Mouse (Mus musculus) lung, embryonic 14.5 days (tissue): ENCODE measurements at regions not wholly inside any gene's neighbourhood (a gene's known extent, or its start where the extent isn't known, plus 50 kb on each side); places are given as distances from the start of the nearest gene placed in this dataset.

Source experiments
- ATAC-seq: fragments of 200-750 bp; cut with Nextera tagmentation; 2 replicates; pipeline ENCODE4 v1.8.0; 2017; ENCODE audit warnings: mild to moderate bottlenecking, moderate TSS enrichment, moderate library complexity; ENCODE audit not compliant: insufficient read depth
- DNase-seq: peaks from one replicate; pipeline ENCODE4 v3.0.0-alpha.2; 2015
- H3K27ac ChIP-seq: fragments of 300-500 bp; sonication (generic); 2 replicates; pipeline ENCODE4 v1.5.1; 2014; ENCODE audit warnings: low read depth, mild to moderate bottlenecking, moderate library complexity
- H3K27me3 ChIP-seq: fragments of 300-500 bp; sonication (generic); 2 replicates; pipeline ENCODE4 v1.6.1; 2014; ENCODE audit warnings: low read length, control low read depth; ENCODE audit not compliant: insufficient read depth
- H3K36me3 ChIP-seq: fragments of 300-500 bp; sonication (generic); 2 replicates; pipeline ENCODE4 v1.6.1; 2014; ENCODE audit warnings: control low read depth; ENCODE audit not compliant: insufficient read depth
- H3K4me1 ChIP-seq: fragments of 300-500 bp; sonication (generic); 2 replicates; pipeline ENCODE4 v1.6.1; 2014; ENCODE audit warnings: antibody characterized with exemption, control low read depth; ENCODE audit not compliant: insufficient read depth
- H3K4me2 ChIP-seq: fragments of 300-500 bp; sonication (generic); 2 replicates; pipeline ENCODE4 v1.6.1; 2014; ENCODE audit warnings: mild to moderate bottlenecking
- H3K4me3 ChIP-seq: fragments of 300-500 bp; sonication (generic); 2 replicates; pipeline ENCODE4 v1.5.1; 2014; ENCODE audit warnings: low read depth, low read length
- H3K9ac ChIP-seq: fragments of 300-500 bp; sonication (generic); 2 replicates; pipeline ENCODE4 v1.6.1; 2014
- H3K9me3 ChIP-seq: fragments of 300-500 bp; sonication (generic); 2 replicates; pipeline ENCODE4 v1.6.1; 2016; ENCODE audit warnings: low read depth, low read length, control low read depth
- CTCF ChIP-seq: IDR thresholded peaks from 2 replicates; pipeline ENCODE4 v1.5.1; 2016; ENCODE audit warnings: antibody characterized with exemption, low read depth
- WGBS: fragments of 180-500 bp; shearing (Covaris S2); extraction: QIAGEN DNeasy Blood & Tissue Kit; methylation state at CpG from one replicate; pipeline ENCODE4 v1.1.7; 2014; 5-methylcytosine and 5-hydroxymethylcytosine counted together

- DNase-seq (no peak), ATAC-seq (no peak)
- no peak for TF ChIP-seq CTCF
- no peaks in the 10 kb centered on the region for H3K27me3 ChIP-seq
- no peak overlapping the region for H3K4me3 ChIP-seq
- H3K4me2 ChIP-seq, result no peak overlapping the region
- H3K27ac ChIP-seq, result no peak overlapping the region
- no peak overlapping the region for H3K9ac ChIP-seq
- no peaks in the 10 kb centered on the region for H3K9me3 ChIP-seq
- no peaks in the 10 kb centered on the region for H3K4me1 ChIP-seq
- no peaks in the 10 kb centered on the region for H3K36me3 ChIP-seq
Measured at GRCm38 (mm10) chr6:32657378-32657777, 69.4 kb upstream of the Plxna4 start.

- H3K4me3 ChIP-seq, result no peak overlapping the region
- DNase-seq (no peak), ATAC-seq (no peak)
- H3K9ac ChIP-seq, result no peak overlapping the region
- no peaks in the 10 kb centered on the region for H3K4me1 ChIP-seq
- H3K27ac ChIP-seq, result no peak overlapping the region
- H3K9me3 ChIP-seq, result no peaks in the 10 kb centered on the region
- 57% methylated on average over 2 of the region's 2 CpGs for WGBS
- H3K27me3 ChIP-seq, result no peaks in the 10 kb centered on the region
- no peak for TF ChIP-seq CTCF
- no peaks in the 10 kb centered on the region for H3K36me3 ChIP-seq
- H3K4me2 ChIP-seq, result no peak overlapping the region
Measured at GRCm38 (mm10) chr6:32654188-32654587, 66.2 kb upstream of the Plxna4 start.

DNA sequence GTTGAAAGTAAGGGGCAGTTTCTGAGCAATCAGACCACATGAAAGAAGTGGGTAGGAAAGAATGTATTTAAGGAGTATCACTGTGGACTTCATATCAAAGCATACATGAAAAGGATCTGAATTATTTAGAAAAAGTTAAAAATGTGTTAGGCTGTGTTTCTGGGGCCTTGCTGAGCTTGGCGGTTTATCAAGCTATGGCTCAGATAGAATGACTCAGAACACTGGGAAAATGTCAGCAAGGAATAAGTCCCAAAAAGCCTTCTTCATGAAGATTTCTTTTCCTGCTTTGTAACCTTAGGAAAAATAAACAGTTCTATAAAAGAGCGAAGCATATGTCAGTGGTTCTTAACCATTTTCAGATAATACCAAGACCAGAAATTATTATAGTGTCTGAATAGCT, 56.0 kb upstream of the Plxna4 start:
- no peaks in the 10 kb centered on the region for H3K9me3 ChIP-seq
- no peak overlapping the region for H3K4me3 ChIP-seq
- no peak for DNase-seq
- no peak for TF ChIP-seq CTCF
- no peaks in the 10 kb centered on the region for H3K36me3 ChIP-seq
- H3K4me1 ChIP-seq, result no peaks in the 10 kb centered on the region
- no peak for ATAC-seq
- no peak overlapping the region for H3K27ac ChIP-seq
- whole genome bisulfite sequencing, result 83% methylated on average over 2 of the region's 2 CpGs
- H3K27me3 ChIP-seq, result no peaks in the 10 kb centered on the region
- H3K4me2 ChIP-seq, result no peak overlapping the region
- no peak overlapping the region for H3K9ac ChIP-seq

GRCm38 (mm10) chr6:32638843-32639242, 50.9 kb upstream of the Plxna4 start:
- Histone ChIP-seq H3K27me3 (no peaks in the 10 kb centered on the region), H3K36me3 (no peaks in the 10 kb centered on the region), H3K27ac (no peak overlapping the region), H3K4me2 (no peak overlapping the region), H3K4me3 (no peak overlapping the region), H3K4me1 (no peaks in the 10 kb centered on the region), H3K9me3 (no peaks in the 10 kb centered on the region), H3K9ac (no peak overlapping the region)
- no peak for TF ChIP-seq CTCF
- DNase-seq (no peak), ATAC-seq (no peak)
- 52% methylated on average over 13 of the region's 13 CpGs for WGBS
